Mouse (Mus musculus): ENCODE measurements at regions not wholly inside any gene's neighbourhood (a gene's known extent, or its start where the extent isn't known, plus 50 kb on each side); places are given as distances from the start of the nearest gene placed in this dataset.

DNA sequence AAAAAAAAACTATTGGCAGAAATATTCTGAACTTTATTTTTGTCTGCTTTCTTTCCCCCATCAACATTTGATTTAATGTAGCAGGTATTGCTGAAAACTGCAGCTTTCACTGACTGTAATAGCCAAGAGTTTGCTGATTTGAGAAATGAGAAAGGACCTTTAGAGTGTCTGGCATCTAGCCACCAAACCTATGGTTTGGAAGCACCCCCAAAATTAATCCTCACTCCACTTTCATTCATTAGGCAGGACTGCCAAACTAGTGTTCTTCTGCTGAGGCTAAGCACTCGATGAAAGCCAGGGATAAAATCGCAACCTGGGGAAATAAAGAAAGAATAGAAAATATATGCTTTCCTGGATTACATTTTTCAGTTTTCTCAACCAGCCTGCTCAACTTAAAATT lies 320.4 kb downstream of the Atp6ap1l start:
- TF ChIP-seq POLR2A (IDR thresholded peaks at IDR 0.05; ENCODE audit: borderline replicate concordance, extremely low read depth, insufficient read depth, insufficient read length, poor library complexity, severe bottlenecking) (no peak), CTCF (IDR thresholded peaks at IDR 0.05; ENCODE audit: borderline replicate concordance, extremely low read depth, insufficient read depth, insufficient read length) (no peak)

All from brain, embryonic 14.5 days (tissue).